Mouse (Mus musculus) myocyte (in vitro differentiated cells): ENCODE measurements around the gene S100a6. TPM values are rescaled to one million over a fixed set of nuclear protein-coding genes. Genes with fewer than 3 reads are reported as not detected.

ENCODE experiments used
- H3K27me3 ChIP-seq: one replicate; pipeline ENCODE4 v1.6.1; 2011; ENCODE audit not compliant: control insufficient read depth, insufficient read depth, insufficient read length
- H3K36me3 ChIP-seq: one replicate; pipeline ENCODE4 v1.6.1; 2011; ENCODE audit not compliant: control insufficient read depth, insufficient read depth
- H3K4me2 ChIP-seq: one replicate; pipeline ENCODE4 v1.6.1; 2011; ENCODE audit warnings: low read depth, control low read depth
- H3K4me3 ChIP-seq: one replicate; pipeline ENCODE4 v1.5.1; 2011; ENCODE audit warnings: mild to moderate bottlenecking, control low read depth, moderate library complexity
- H3K79me2 ChIP-seq: one replicate; pipeline ENCODE4 v1.6.1; 2011; ENCODE audit not compliant: control insufficient read depth, insufficient read depth
- H3ac ChIP-seq: one replicate; pipeline ENCODE4 v1.6.1; 2011; ENCODE audit not compliant: control insufficient read depth, insufficient read length
- CEBPB ChIP-seq: IDR thresholded peaks from 2 replicates; pipeline ENCODE4 v1.6.1; 2011; ENCODE audit warnings: mild to moderate bottlenecking, moderate library complexity; ENCODE audit not compliant: poor library complexity, insufficient read depth, severe bottlenecking
- E2F4 ChIP-seq: IDR thresholded peaks from one replicate; pipeline ENCODE4 v1.6.1; 2011; ENCODE audit warnings: mild to moderate bottlenecking, control low read depth, moderate library complexity; ENCODE audit not compliant: insufficient read depth
- MAX ChIP-seq: IDR thresholded peaks from one replicate; pipeline ENCODE4 v1.6.1; 2011; ENCODE audit warnings: low read depth, mild to moderate bottlenecking, control low read depth
- MYOD1 ChIP-seq, 3 experiments: IDR thresholded peaks; one replicate each; pipeline ENCODE4 v1.6.1; 2011; ENCODE audit warnings: control low read depth in 2 of 3, low read depth in 2 of 3, mild to moderate bottlenecking in 2 of 3, moderate library complexity in 1 of 3; ENCODE audit not compliant: insufficient read length in 2 of 3, control insufficient read depth in 1 of 3
- MYOG ChIP-seq, 3 experiments: IDR thresholded peaks; one replicate each; pipeline ENCODE4 v1.6.1; 2011; ENCODE audit warnings: control low read depth in 2 of 3, low read depth in 2 of 3, mild to moderate bottlenecking in 2 of 3; ENCODE audit not compliant: insufficient read length in 2 of 3, control insufficient read depth in 1 of 3, insufficient read depth in 1 of 3
- POLR2A ChIP-seq: IDR thresholded peaks from one replicate; pipeline ENCODE4 v1.6.1; 2011; ENCODE audit warnings: low read depth, mild to moderate bottlenecking, control low read depth, moderate library complexity; ENCODE audit not compliant: insufficient read length
- POLR2AphosphoS2 ChIP-seq: IDR thresholded peaks from one replicate; pipeline ENCODE4 v1.6.1; 2011; ENCODE audit warnings: low read depth, control low read depth; ENCODE audit not compliant: insufficient read length
- REST ChIP-seq: IDR thresholded peaks from one replicate; pipeline ENCODE4 v1.6.1; 2011; ENCODE audit warnings: mild to moderate bottlenecking, control low read depth, moderate library complexity; ENCODE audit not compliant: insufficient read depth, insufficient read length
- SRF ChIP-seq: IDR thresholded peaks from one replicate; pipeline ENCODE4 v1.6.1; 2011; ENCODE audit warnings: low read depth; ENCODE audit not compliant: control insufficient read depth, insufficient read length
- TCF12 ChIP-seq: IDR thresholded peaks from one replicate; pipeline ENCODE4 v1.6.1; 2011; ENCODE audit warnings: mild to moderate bottlenecking, control low read depth; ENCODE audit not compliant: poor library complexity, insufficient read depth, severe bottlenecking
- TCF3 ChIP-seq: IDR thresholded peaks from one replicate; pipeline ENCODE4 v1.6.1; 2011; ENCODE audit warnings: low read depth, control low read depth; ENCODE audit not compliant: insufficient read length
- USF1 ChIP-seq: IDR thresholded peaks from one replicate; pipeline ENCODE4 v1.6.1; 2011; ENCODE audit warnings: low read depth, mild to moderate bottlenecking, control low read depth, moderate library complexity
- polyA plus RNA-seq: library from polyadenylated mRNA; unstranded; fragments of >200 nt; fragmentation: generic; extraction: Trizol; gene quantifications from one replicate; pipeline ENCODE4 v1.2.1, GENCODE M21; 2012; ENCODE audit warnings: missing spikeins

Gene S100a6
- polyA plus RNA-seq, 1 experiment = 2,472 TPM

DNA sequence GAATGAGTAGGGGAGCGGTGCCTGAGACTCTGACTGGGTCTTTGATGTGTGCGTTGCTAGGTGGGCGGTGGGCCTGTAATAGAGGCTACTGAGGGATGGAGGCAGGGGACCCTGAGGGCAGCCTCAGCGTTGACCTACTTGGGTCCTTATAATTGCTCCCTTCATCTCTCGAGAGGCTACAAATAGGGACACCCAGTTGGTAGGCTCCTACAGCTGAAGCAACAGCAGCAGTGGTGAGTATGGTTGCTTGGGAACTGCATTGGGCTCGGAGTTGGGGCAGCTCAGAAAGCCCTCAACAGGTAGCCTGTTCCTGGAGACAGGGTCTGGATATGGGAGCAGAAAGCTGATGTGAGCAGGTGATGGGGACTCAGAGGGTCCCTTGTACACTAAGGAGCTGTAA lies 12.6 kb upstream of the S100a6 start:
- TF ChIP-seq TCF12 (no peak), TCF3 (no peak), MYOG (IDR thresholded peaks at IDR 0.05; ENCODE audit: control insufficient read depth in 1 of 3, insufficient read depth in 1 of 3, insufficient read length in 2 of 3, low read depth in 2 of 3) (no peak), MAX (no peak), E2F4 (no peak), REST (no peak), MYOD1 (IDR thresholded peaks at IDR 0.05; ENCODE audit: control insufficient read depth in 1 of 3, insufficient read length in 2 of 3, low read depth in 2 of 3) (no peak), POLR2AphosphoS2 (no peak), USF1 (no peak), CEBPB (no peak), SRF (no peak), POLR2A (no peak)
- no peaks in the 10 kb centered on the region for H3K36me3 ChIP-seq
- H3ac ChIP-seq = no peak overlapping the region
- no peak overlapping the region for H3K4me3 ChIP-seq
- H3K4me2 ChIP-seq = peak overlapping the region; percentile 67
- no peaks in the 10 kb centered on the region for H3K27me3 ChIP-seq
- H3K79me2 ChIP-seq = peaks cover 21% of the 10 kb centered on the region

DNA sequence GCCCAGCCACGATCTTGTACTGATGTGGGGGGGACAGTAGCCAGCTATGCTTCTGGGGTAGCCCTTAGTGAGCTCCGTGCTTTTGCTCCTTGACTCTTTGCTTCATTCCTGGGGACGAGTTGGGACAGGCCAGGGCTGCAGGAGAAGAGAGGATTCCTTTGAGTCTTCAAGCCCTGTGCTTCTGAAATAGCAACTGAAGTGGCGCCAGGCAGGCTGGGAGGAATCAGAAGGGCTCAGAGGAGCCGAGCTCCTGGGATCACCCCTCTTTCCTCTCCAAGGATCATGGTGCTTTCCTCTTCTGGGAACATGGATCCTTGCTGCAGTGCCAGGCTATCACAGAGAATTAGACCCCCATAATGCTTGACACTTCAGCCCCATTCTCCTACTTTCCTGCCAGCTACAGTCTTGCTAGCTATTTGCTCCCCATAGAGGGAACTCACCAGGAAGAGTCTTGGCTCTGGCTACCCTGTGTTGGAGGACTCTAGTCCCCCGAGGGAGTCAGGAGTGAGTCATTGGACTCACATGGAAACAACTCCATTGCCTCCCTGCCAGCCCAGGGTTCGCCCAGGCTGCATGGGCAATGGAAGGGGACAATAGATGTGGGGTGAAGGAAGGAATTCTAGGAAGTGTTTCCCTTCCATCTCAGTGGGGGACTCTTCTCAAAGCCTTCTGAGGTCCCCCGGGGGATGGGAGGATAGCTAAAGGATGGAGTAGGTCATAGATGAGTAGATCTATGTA lies 12.1 kb upstream of the S100a6 start:
- no peak for TF ChIP-seq E2F4
- TF ChIP-seq POLR2A = no peak
- no peak for TF ChIP-seq MYOG (IDR thresholded peaks at IDR 0.05; ENCODE audit: control insufficient read depth in 1 of 3, insufficient read depth in 1 of 3, insufficient read length in 2 of 3, low read depth in 2 of 3)
- TF ChIP-seq TCF12 = no peak
- no peak for TF ChIP-seq MAX
- no peak for TF ChIP-seq CEBPB
- no peak for TF ChIP-seq MYOD1 (IDR thresholded peaks at IDR 0.05; ENCODE audit: control insufficient read depth in 1 of 3, insufficient read length in 2 of 3, low read depth in 2 of 3)
- no peak for TF ChIP-seq SRF
- TF ChIP-seq USF1 = no peak
- TF ChIP-seq REST = no peak
- TF ChIP-seq POLR2AphosphoS2 = no peak
- TF ChIP-seq TCF3 = no peak
- peaks cover 27% of the 10 kb centered on the region for H3K79me2 ChIP-seq
- no peaks in the 10 kb centered on the region for H3K36me3 ChIP-seq
- no peak overlapping the region for H3K4me3 ChIP-seq
- H3ac ChIP-seq = no peak overlapping the region
- H3K27me3 ChIP-seq = no peaks in the 10 kb centered on the region
- H3K4me2 ChIP-seq = peak overlapping the region; percentile 67

DNA sequence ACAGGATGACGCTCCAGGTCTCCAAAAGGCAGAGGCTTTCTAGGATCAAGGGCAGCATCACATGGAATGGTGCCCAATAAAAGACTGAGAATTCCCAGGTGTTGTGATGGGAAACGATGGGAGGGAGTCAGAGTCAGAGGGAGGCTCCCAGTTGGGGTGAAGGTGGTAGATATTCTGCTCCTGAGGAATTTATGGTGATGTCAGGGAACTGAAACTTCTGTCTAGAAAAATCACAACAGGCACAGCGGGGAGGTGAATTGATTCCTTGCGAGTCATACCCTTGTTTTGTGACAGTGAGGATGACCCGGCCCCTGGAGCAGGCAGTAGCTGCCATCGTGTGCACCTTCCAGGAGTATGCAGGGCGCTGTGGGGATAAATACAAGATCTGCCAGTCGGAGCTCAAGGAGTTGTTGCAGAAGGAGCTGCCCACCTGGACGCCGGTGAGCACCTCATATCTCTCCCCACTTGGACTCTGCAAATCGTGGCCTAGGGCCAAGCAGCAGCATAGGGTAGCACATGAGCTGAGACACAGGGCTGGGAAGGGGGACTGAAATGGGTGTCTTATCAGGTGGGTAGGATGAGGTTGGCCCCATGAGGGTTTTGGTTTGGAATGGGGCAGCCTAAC lies 11.1 kb upstream of the S100a6 start, which contains the start of gene Gm42674:
TSS of gene Gm42674 (plus strand) at position 419 of the 625 bp plus-strand sequence.
- Histone ChIP-seq H3K79me2 (peaks cover 31% of the 10 kb centered on the region), H3K27me3 (no peaks in the 10 kb centered on the region), H3K36me3 (no peaks in the 10 kb centered on the region), H3ac (no peak within 1 kb of the TSS), H3K4me2 (peak within 1 kb of the TSS; percentile 87), H3K4me3 (peak within 1 kb of the TSS; percentile 41)
- TF ChIP-seq TCF3 = no peak
- TF ChIP-seq TCF12 = no peak
- TF ChIP-seq SRF = no peak
- TF ChIP-seq USF1 = no peak
- no peak for TF ChIP-seq POLR2AphosphoS2
- no peak for TF ChIP-seq MYOD1 (IDR thresholded peaks at IDR 0.05; ENCODE audit: control insufficient read depth in 1 of 3, insufficient read length in 2 of 3, low read depth in 2 of 3)
- no peak for TF ChIP-seq MAX
- TF ChIP-seq E2F4 = no peak
- no peak for TF ChIP-seq REST
- TF ChIP-seq MYOG (IDR thresholded peaks at IDR 0.05; ENCODE audit: control insufficient read depth in 1 of 3, insufficient read depth in 1 of 3, insufficient read length in 2 of 3, low read depth in 2 of 3) = no peak
- no peak for TF ChIP-seq POLR2A
- TF ChIP-seq CEBPB = no peak

DNA sequence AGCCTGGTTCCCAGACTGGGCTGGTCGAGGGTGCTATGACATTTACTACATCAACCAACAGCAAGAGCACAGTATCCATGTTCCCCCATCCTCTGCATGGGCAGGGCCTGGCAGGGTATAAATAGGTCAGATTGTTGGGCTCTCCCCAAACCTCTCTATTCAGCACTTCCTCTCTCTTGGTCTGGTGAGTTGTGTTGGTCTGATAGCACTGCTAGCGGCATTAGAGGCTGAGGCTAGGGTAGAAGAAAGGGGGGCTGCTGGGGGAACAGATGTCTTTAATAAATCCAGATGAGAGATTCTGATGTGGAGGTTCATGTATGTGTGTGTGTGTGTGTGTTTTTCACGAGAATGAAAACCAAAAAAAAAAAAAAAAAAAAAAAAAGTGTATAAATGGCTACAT lies 9.1 kb upstream of the S100a6 start, which contains the start of gene S100a4:
TSS of gene S100a4 (plus strand) at position 149 of the 400 bp plus-strand sequence.
- TF ChIP-seq REST (no peak), POLR2A (peak; percentile 68), POLR2AphosphoS2 (peak; percentile 71)
- H3K4me3 ChIP-seq = peak within 1 kb of the TSS; percentile 41

More for the DNA sequence above, 9.1 kb upstream of the S100a6 start, which contains the start of gene S100a4:
- Histone ChIP-seq H3K79me2 (peaks cover 31% of the 10 kb centered on the region), H3K36me3 (no peaks in the 10 kb centered on the region), H3K4me2 (peak within 1 kb of the TSS; percentile 97), H3K27me3 (no peaks in the 10 kb centered on the region), H3ac (peak within 1 kb of the TSS; percentile 2)
